ENCODE assay signal across 26 mouse cellular contexts in genomic region chr12:34619101-34619500, GRCm38 (mm10).
DNase-seq lines count a peak whose midpoint lies in the region; ATAC-seq lines count a peak whose summit lies in the region.
"Had no signal": no experiment of that assay in that cellular context is flagged by ENCODE, and none has a peak within 500 bp of the region (broad histone marks: within the 10 kb centered on the region; RNA-seq: fewer than 3 reads in every experiment).

No protein-coding gene starts in this region.

- peak; percentile 62; the same call in 1 of the 2 replicates for ATAC-seq in forebrain, embryonic 13.5 days
- no peak for ATAC-seq in forebrain, embryonic 12.5 days (ENCODE audit: low FRiP score)
- peak; percentile 59; the same call in 1 of the 2 replicates for ATAC-seq in hindbrain, embryonic 15.5 days (ENCODE audit: low FRiP score, low read depth)
- no peak; the same call in 1 of the 2 replicates for ATAC-seq in hindbrain, embryonic 14.5 days (ENCODE audit: low FRiP score)
- ATAC-seq in neural tube, embryonic 14.5 days (ENCODE audit: low read depth): 0 out of 2 replicates have a peak, but pooled peaks have one; percentile 54
- ATAC-seq: liver, embryonic 12.5 days; liver, postnatal 0 days had no signal

- H3K36me3 ChIP-seq in forebrain, embryonic 13.5 days (ENCODE audit: poor library complexity, severe bottlenecking): no peaks in the 10 kb centered on the region
- no peaks in the 10 kb centered on the region for H3K36me3 ChIP-seq in forebrain, embryonic 12.5 days (replicated peaks)
- no peaks in the 10 kb centered on the region for H3K36me3 ChIP-seq in hindbrain, embryonic 15.5 days
- H3K36me3 ChIP-seq in hindbrain, embryonic 14.5 days (replicated peaks; ENCODE audit: control insufficient read depth, insufficient read depth): no peaks in the 10 kb centered on the region
- H3K36me3 ChIP-seq in neural tube, embryonic 14.5 days (ENCODE audit: control insufficient read depth, insufficient read depth, low read length): no peaks in the 10 kb centered on the region
- H3K36me3 ChIP-seq: heart, embryonic 13.5 days; hindbrain, embryonic 10.5 days; kidney, embryonic 15.5 days; liver, embryonic 12.5 days; midbrain, embryonic 12.5 days; neural tube, embryonic 15.5 days had no signal

- no peak overlapping the region for H3K4me3 ChIP-seq in forebrain, embryonic 13.5 days
- H3K4me3 ChIP-seq in forebrain, embryonic 12.5 days (replicated peaks): no peak overlapping the region
- H3K4me3 ChIP-seq in hindbrain, embryonic 15.5 days: no peak overlapping the region
- no peak overlapping the region for H3K4me3 ChIP-seq in hindbrain, embryonic 14.5 days (replicated peaks; ENCODE audit: low read length)
- no peak overlapping the region for H3K4me3 ChIP-seq in neural tube, embryonic 14.5 days (ENCODE audit: low read depth, low read length)
- H3K4me3 ChIP-seq: heart, embryonic 13.5 days; hindbrain, embryonic 10.5 days; kidney, embryonic 15.5 days; layer of hippocampus, adult 2 months; liver, embryonic 12.5 days; midbrain, embryonic 12.5 days; neural tube, embryonic 15.5 days had no signal

- no peaks in the 10 kb centered on the region for H3K27me3 ChIP-seq in forebrain, embryonic 13.5 days
- no peaks in the 10 kb centered on the region for H3K27me3 ChIP-seq in forebrain, embryonic 12.5 days
- no peaks in the 10 kb centered on the region for H3K27me3 ChIP-seq in hindbrain, embryonic 15.5 days
- no peaks in the 10 kb centered on the region for H3K27me3 ChIP-seq in hindbrain, embryonic 14.5 days (ENCODE audit: control insufficient read depth, insufficient read depth, low read length)
- no peaks in the 10 kb centered on the region for H3K27me3 ChIP-seq in neural tube, embryonic 14.5 days (ENCODE audit: control insufficient read depth, insufficient read depth, low read length)
- H3K27me3 ChIP-seq: CH12.LX; heart, embryonic 13.5 days; kidney, embryonic 15.5 days; liver, embryonic 12.5 days; midbrain, embryonic 12.5 days; neural tube, embryonic 15.5 days had no signal

- no peak overlapping the region for H3K9ac ChIP-seq in forebrain, embryonic 13.5 days
- no peak overlapping the region for H3K9ac ChIP-seq in forebrain, embryonic 12.5 days
- H3K9ac ChIP-seq in hindbrain, embryonic 15.5 days: no peak overlapping the region
- no peak overlapping the region for H3K9ac ChIP-seq in hindbrain, embryonic 14.5 days
- no peak overlapping the region for H3K9ac ChIP-seq in neural tube, embryonic 14.5 days (replicated peaks; ENCODE audit: low read depth, low read length)
- H3K9ac ChIP-seq: heart, embryonic 13.5 days; kidney, embryonic 15.5 days; liver, embryonic 12.5 days; liver, postnatal 0 days; midbrain, embryonic 12.5 days; neural tube, embryonic 15.5 days had no signal

- no peak overlapping the region for H3K27ac ChIP-seq in forebrain, embryonic 13.5 days
- no peak overlapping the region for H3K27ac ChIP-seq in forebrain, embryonic 12.5 days
- no peak overlapping the region for H3K27ac ChIP-seq in hindbrain, embryonic 15.5 days (replicated peaks)
- H3K27ac ChIP-seq in hindbrain, embryonic 14.5 days: no peak overlapping the region
- no peak overlapping the region for H3K27ac ChIP-seq in neural tube, embryonic 14.5 days (ENCODE audit: low read depth, low read length)
- H3K27ac ChIP-seq: heart, embryonic 13.5 days; hindbrain, embryonic 10.5 days; kidney, embryonic 15.5 days; liver, embryonic 12.5 days; midbrain, embryonic 12.5 days; neural tube, embryonic 15.5 days had no signal

- peaks cover 8% of the 10 kb centered on the region; the same call in 1 of the 2 replicates for H3K4me1 ChIP-seq in forebrain, embryonic 13.5 days
- H3K4me1 ChIP-seq in forebrain, embryonic 12.5 days: no peaks in the 10 kb centered on the region
- H3K4me1 ChIP-seq in hindbrain, embryonic 15.5 days (replicated peaks): peaks cover 16% of the 10 kb centered on the region; the same call in 1 of the 2 replicates
- H3K4me1 ChIP-seq in hindbrain, embryonic 14.5 days (replicated peaks; ENCODE audit: control insufficient read depth, insufficient read depth, low read length): no peaks in the 10 kb centered on the region
- no peaks in the 10 kb centered on the region for H3K4me1 ChIP-seq in neural tube, embryonic 14.5 days (ENCODE audit: control insufficient read depth, insufficient read depth, low read length)
- H3K4me1 ChIP-seq: hindbrain, embryonic 10.5 days; kidney, embryonic 15.5 days; liver, embryonic 12.5 days; midbrain, embryonic 12.5 days had no signal

- WGBS in forebrain, embryonic 13.5 days: 83% methylated on average over 5 of the region's 5 CpGs
- WGBS in forebrain, embryonic 12.5 days: 87% methylated on average over 5 of the region's 5 CpGs
- WGBS in hindbrain, embryonic 15.5 days: 63% methylated on average over 5 of the region's 5 CpGs
- 83% methylated on average over 5 of the region's 5 CpGs for WGBS in hindbrain, embryonic 14.5 days
- WGBS in neural tube, embryonic 14.5 days: 79% methylated on average over 5 of the region's 5 CpGs

- no peak overlapping the region for H3K4me2 ChIP-seq in forebrain, embryonic 13.5 days
- no peak overlapping the region for H3K4me2 ChIP-seq in forebrain, embryonic 12.5 days
- no peak overlapping the region for H3K4me2 ChIP-seq in hindbrain, embryonic 15.5 days
- H3K4me2 ChIP-seq in hindbrain, embryonic 14.5 days (replicated peaks): no peak overlapping the region
- no peak overlapping the region for H3K4me2 ChIP-seq in neural tube, embryonic 14.5 days (ENCODE audit: low read depth, low read length)
- H3K4me2 ChIP-seq: heart, embryonic 13.5 days; kidney, embryonic 15.5 days; liver, embryonic 12.5 days; midbrain, embryonic 12.5 days; neural tube, embryonic 15.5 days had no signal

- no peaks in the 10 kb centered on the region for H3K9me3 ChIP-seq in forebrain, embryonic 13.5 days (replicated peaks)
- H3K9me3 ChIP-seq in forebrain, embryonic 12.5 days: no peaks in the 10 kb centered on the region
- H3K9me3 ChIP-seq in hindbrain, embryonic 15.5 days: no peaks in the 10 kb centered on the region
- no peaks in the 10 kb centered on the region for H3K9me3 ChIP-seq in hindbrain, embryonic 14.5 days (ENCODE audit: control insufficient read depth, low read length)
- H3K9me3 ChIP-seq in neural tube, embryonic 14.5 days (ENCODE audit: control insufficient read depth, low read length): no peaks in the 10 kb centered on the region
- H3K9me3 ChIP-seq: heart, embryonic 13.5 days; hindbrain, embryonic 10.5 days; kidney, embryonic 15.5 days; liver, embryonic 12.5 days; midbrain, embryonic 12.5 days; neural tube, embryonic 15.5 days had no signal

- DNase-seq in adrenal gland, postnatal 10 days: peak; percentile 10
- no peak for DNase-seq in adrenal gland, postnatal 25 days
- DNase-seq in hindbrain, embryonic 14.5 days (ENCODE audit: low spot score): no peak
- no peak for DNase-seq in neural tube, embryonic 10.5 days (ENCODE audit: extremely low spot score, low spot score)
- DNase-seq: adrenal gland, adult 8-10 months; cerebellum, adult 11 months; cerebellum, postnatal 36 days; heart, postnatal 14 days; kidney, adult 18-20 months; kidney, postnatal 25 days; liver, postnatal 0 days; lung, postnatal 36 days; retina, postnatal 1 day; right cerebral cortex, postnatal 14 days had no signal

Comparison
In these comparisons a context has a peak if more than half of its experiments do, and no peak if none do; other contexts are left out.
1. ATAC-seq: peak in forebrain, embryonic 13.5 days (single experiment), hindbrain, embryonic 15.5 days (single experiment) and neural tube, embryonic 14.5 days (single experiment); none in forebrain, embryonic 12.5 days (single experiment) and hindbrain, embryonic 14.5 days (single experiment).